Mouse (Mus musculus) thymus, adult 18-20 months (tissue): ENCODE measurements around the gene Tango2.

Source experiments
- DNase-seq, 2 experiments: peaks; one replicate each; pipeline ENCODE4 v3.0.0; 2022; ENCODE audit warnings: mixed read lengths in 2 of 2

The Tango2 gene

DNA sequence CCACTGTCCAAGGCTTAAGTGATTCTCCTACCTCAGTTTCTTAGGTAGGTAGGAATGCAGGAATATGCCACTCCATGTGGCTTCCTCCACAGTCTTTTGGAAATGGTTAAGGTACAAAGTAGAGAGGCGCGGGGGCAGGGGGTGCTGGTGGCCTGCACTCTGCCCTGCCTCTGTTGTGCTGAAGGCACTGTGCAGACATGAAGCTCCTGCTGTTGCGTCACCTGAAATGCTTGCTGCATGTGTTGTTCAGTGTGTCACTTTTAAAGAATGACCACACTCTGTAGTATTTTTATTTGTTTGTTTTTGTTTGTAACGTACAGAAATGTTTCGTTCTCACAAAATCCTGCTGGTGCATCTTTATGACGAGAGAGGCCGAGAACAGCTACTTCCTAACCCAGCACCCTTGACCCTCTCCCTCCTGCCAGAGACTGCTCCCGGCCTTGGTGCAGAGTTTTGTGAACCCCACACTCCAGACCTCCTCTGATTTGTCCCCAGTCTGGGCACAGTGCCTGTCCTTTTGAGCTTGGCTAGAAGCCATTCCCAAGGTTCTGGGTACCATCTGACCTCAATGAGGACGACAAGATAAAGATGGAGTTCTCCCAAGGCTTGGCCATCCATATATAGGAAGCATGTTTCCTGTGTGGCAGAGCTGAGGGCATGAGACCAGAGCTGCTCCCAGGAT is 35.3 kb upstream of the Tango2 start:
- DNase-seq = no peak

DNA sequence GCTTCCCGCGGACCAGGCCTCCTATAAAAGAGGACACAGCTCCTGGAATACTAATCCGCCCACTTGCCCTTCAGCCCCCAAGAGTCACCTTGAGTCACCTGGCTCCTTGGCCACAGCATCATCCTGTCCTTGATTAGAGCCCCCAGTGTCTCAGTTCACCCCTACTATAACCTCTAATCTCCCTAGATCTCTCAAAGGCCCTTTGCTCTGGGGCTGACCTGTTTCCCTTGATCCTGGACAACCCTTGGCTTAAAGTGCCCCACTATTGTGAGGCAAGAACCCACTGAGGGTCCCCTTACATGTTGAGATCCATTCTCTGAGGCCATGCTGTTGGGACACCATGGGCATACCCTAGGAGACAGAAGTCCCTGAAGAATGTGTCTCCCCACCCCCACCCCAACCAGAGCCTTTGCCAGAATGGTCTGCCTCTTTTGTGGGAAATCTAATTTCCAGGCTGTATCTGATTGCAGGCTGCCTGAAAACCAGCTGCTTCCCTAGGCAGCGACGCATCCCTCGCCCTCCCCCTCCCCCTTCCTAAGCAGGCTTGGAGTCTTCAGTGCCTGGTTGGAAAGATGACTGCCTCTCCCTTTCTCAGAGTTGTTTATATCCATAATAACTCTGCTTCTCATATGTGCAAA is 33.8 kb upstream of the Tango2 start:
- DNase-seq = no peak

DNA sequence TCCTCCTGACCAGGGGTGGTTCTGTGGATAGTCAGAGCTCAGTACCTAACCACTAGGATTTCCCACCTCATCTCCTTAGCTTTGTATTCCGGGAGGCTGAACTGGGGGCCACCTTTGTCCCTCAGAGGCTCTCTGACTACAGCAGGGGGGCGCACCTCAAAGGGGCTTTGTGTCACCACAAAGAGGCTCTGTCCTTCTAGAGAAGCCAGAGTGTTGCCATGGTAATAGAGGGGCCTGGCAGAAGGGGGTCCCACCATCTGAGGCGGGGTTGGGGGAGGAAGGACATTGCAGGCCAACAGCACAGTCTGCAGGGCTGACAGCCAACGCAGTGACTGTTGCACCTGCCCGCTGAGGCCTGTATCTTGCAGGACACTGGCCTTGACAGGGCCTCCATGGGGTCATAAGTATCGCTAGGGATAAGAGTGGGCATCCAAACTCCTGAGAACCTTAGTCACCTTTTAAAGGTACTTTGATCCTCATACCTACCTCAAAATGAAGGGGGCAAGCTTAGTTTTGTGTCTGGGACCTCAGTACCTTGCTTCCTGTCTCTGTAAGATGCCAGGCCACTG is 32.7 kb upstream of the Tango2 start:
- no peak for DNase-seq

DNA sequence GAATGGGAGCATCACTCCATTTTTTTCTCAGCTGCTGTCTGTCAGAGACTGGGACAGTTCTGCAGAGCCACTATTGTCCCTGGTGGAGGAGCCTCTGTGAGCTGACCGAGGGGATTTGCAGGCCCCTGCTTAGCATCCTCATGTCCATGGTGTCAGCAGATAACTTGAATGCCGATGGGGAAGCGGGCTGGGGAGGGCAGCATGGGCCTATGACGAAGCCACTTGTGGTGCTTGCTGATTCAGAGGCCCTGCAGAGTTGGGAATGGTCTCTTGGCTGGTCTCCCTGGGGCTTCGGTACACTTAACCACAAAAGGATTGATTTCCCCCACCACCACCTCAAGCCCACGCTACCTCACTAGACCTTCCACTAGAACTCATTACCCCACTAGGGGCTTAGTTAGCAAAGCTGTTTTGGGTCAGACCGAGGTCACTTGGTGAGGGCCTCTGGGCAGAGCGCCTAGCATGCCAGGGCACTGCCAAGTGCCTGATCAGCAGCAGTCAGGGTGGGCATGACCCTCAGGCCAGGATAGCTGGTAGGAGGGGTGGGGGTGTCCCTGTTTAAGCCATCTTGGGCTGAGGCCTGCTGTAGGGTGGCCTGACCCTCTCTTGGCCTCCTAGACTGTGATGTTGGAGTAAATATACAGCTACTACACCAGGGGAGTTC is 31.6 kb upstream of the Tango2 start:
- no peak for DNase-seq

DNA sequence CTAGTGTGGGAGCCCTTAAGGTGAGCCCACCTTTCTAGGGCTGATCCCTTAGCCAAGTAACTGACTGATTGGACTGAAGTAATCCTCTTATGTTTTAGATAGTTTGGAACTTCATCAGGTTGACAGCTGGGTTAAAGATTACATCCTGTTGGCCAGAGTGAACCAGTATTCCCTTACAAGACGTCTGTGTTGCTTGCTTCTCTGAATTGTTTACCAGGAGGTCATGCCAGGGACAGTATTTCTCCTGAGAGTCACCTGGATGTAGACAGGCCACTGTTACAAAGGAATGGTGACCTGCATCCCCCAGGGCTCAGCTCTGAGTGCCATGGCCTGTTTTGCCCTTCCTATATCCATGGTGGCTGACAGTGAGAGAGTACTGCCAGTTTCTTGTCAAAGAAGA is 30.6 kb upstream of the Tango2 start:
- DNase-seq = no peak

DNA sequence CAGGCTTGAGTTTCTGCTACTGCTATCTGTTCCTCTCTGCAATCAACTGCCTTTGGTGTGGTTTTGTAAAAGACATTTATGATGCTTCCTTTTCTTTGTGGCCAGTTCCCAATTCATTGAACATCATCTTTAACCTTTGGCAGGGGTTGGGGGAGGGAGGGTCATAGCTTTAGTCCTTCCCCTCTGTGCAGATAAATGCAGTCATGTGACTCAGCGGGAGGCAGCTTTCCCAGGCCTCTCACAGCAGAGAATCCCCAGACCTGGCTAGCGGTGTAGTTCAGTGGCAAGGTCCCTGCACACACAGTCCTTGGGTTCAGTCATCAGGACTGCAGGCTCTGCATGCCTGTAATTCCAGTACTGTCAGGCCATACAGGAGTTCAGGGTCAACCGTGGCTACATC is 29.3 kb upstream of the Tango2 start:
- DNase-seq = no peak

DNA sequence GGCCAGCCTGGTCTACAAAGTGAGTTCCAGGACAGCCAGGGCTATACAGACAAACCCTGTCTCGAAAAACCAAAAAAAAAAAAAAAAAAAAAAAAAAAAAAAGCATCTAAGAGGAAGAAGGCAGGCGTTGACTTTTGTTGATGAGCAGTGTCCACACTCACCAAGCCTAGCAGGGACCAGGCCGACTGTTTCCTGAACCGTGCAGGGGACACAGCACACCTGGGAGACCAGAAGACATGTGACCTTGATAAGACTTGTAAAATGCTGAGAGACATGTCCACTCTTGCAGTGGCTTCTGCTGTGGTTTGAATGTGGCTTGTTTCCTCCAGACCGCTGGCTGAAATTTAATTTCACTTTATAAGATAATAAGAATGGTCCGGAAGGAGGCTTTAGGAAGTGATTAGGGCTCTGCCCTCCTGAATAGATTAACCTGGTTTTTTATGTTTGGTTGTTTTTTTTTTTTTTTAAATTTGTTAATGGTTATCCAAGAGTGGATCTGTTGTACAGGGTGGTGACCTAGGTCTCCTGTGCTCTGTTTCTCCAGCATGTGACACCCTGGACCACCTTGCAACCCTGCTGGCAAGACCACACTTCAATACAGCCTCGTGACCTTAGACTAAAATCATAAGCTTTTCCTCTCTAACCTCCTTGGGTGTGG is 28.5 kb upstream of the Tango2 start:
- DNase-seq = no peak

DNA sequence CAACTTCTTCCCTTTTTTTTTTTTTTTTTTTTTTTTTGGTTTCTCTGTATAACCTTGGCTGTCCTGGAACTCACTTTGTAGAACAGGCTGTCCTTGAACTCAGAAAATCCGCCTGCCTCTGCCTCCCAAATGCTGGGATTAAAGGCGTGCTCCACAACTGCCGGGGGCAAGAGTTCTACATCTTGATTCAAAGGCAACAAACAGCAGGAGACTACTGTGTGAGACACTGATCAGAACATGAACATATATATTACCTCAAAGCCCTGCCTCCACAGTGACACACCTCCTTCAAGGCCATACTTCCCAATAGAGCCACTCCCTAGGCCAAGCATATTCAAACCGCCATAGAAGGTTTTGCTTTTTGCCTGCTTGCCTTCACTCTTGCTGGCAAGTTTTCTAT is 25.7 kb upstream of the Tango2 start:
- DNase-seq = no peak

DNA sequence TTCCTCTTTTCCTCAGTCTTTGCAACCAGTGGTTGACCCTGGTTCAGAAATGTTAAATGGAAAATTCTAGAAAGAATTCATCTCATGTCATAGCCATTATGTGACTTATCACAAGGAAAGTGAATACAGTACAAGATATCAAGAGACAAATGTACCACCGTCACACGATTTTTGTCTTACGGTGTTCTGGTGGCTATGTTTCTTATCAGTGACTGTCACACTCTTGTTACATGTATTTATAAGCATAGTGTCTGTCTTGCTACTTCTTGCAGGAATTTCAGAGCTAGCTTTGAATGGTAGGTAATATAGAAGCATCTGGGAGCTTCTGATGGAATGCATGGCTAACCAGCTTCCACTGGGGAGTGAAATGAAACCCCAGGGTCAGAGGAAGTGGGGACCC is 22.3 kb upstream of the Tango2 start:
- no peak for DNase-seq

DNA sequence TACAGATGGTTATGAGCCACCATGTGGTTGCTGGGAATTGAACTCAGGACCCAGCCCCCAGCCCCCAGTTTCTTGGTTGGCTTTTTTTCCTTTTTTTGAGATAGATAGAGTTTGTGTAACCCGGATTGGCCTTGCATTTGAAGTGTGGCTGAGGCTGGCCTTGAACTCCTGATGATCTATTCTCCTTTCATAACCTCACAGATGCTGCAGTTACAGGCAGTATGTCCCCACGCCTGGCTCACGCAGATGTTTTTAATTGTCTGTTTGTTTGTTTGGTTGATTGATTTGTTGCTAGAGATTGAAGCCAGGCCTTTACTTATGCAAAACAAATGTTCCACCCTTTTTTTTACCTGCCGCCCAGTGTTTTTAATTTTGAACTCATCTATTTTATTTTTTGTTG is 18.9 kb upstream of the Tango2 start:
- no peak for DNase-seq

DNA sequence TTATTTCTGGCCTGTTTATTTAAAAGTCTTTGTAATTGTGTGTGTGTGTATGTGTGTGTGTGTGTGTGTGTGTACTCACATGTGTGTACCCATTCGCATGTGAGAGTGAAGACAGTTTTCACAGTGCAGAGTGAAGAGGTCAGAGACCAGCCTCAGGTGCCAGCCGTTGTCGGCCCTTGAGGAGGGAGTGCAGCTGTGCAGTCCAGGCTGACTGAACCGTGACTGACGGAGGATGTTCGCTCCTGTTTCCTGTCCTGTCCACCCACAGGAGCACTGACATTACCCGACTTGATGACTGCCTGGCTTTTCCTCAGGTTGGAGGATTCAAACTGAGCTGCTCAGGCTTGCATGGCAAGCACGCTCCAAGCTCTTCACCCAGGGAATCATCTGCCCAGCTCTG is 15.0 kb upstream of the Tango2 start:
- no peak for DNase-seq

DNA sequence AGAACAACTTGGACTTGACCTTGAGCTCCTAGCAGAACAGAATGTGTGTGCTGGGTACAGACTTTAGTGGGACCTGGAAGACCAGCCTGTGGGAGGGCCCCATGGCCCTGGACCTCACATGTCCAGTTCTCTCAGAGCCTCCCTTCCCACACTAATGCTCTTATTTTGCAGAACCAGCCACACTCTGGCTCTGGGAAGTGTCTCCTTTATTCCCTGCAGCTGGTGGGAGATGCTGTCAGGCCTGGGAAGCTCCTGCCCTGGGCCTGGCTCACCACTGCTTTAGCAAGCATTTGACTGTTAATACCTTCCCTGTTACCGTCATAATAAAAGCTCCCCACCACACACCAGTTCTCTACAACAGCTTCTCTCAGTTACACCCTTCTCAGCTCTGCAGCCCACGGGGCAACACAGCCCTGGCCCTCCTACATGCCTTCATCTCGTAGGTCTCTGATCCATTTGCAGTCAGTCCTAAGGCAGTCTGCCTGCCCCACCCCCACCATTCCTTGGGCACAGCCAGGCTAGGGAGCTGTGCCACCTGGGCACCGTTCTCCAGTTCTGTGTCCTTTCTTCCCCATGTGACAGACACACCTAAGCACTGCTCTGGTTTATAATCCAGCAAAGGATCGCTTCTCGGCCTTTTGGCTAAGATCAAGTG is 12.4 kb upstream of the Tango2 start:
- no peak for DNase-seq

DNA sequence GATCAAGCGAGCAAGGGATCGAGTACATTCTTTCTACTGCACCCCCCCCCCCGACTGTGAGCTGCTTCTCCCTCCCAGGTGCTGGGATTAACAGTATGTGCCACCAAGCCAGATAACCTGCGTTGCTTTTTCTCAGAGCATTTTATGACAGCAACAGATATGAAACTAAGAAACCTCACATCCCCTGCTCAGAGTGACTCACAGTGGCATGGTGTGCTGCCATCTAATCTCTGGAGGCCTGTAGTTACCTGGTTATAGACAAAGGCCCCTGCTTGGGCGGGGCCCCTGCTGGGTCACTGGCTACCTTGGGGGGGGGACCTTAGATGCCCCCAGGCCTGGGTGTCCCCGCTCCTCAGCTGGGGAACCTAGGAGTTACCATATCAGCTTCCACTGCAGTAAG is 10.1 kb upstream of the Tango2 start:
- DNase-seq = no peak

DNA sequence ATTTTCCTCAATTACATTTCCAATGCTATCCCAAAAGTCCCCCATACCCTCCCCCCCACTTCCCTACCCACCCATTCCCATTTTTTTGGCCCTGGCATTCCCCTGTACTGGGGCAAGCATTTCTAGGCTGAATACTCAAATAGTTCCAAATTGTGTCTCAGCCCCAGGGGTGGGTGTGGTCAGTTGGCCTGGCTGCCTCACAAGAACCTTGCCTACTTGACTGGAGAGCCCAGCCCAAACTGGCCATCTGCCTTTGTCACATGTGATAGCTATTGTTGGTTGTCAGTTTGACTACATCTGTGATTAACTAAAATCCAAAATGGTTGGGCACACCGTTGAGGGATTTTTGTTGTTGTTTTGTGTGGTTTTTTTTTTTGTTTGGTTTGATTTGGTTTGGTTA is 9.1 kb upstream of the Tango2 start:
- DNase-seq = no peak

DNA sequence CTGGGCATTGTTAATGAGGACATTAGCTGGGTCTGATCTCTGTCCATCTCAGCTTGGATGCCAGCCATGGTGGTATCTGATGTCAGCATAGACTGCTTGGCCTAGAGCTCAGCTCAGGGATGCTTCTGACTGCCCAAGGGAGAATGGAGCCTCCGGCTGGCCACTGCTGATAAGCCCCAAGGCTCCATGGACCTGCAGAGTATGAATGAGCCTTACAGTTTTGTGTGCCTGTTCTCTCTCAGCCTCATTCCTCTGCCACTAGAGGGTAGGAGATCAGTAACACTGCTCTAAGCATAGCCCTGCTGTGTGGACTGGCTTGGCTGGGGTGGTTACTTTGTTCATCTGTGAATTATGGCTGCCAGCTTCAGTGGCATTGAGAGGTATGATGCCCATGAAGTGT is 5.2 kb upstream of the Tango2 start:
- DNase-seq = no peak

DNA sequence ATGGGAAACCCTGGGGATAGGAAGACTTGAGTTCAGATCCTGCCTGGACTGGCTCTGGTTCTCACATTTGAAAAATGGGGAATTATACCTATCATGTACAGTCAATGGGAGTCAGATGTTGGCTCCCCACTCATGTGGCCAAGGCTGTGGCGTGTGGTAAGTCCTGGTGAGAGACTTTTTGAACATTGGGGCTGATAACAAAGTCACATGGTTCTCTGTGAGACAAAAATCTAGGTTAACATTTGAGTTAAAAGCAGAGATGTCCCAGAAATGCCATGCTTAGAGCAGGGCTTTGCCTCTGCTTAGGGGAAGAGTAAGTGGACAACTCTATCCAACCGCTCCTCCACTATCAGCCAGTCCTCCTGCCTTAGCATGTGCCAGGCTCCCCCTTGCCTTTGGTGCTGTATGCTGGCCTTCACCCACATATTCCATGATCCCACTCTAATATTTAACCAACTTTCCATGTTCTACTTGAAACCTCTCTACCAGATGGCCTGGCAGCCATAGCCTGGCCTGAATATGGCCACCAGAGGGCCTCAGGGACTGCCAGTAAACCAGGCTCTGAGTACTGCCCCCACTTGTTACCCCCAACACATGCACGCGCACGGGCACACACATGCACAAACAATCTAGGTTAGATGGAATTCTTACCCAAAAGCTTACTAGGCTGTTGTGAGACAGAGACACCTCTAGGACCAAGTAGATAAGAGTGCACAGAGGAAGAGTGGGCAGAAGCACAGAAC is 3.6 kb upstream of the Tango2 start:
- no peak for DNase-seq

DNA sequence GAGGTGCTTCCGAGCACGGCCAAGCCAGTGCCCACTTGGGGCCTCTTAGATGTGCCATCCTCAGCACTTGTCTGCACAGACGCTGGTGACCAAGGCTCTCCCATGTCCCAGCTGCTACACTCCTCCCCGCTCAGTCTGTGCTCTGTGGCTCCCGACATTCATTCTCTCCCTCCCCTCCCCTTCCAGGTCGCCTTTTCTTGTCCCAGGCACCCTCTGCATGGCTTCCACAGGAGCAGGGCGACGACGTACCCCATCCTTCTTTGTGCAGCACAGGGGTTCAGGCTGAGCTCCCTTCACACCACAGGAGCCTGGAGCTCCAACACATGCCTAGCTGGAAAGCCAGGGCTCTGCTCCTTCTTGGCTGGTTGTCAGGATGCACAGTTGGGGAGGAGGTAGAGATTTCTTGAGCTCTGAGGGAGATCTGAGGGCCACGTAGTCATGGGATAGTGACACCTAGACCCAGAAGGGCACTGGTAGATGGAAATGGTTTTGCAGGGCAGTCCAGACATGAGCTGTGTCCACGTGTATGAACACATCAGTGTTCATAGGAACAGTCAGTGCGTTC is 1.9 kb upstream of the Tango2 start:
- DNase-seq = no peak

DNA sequence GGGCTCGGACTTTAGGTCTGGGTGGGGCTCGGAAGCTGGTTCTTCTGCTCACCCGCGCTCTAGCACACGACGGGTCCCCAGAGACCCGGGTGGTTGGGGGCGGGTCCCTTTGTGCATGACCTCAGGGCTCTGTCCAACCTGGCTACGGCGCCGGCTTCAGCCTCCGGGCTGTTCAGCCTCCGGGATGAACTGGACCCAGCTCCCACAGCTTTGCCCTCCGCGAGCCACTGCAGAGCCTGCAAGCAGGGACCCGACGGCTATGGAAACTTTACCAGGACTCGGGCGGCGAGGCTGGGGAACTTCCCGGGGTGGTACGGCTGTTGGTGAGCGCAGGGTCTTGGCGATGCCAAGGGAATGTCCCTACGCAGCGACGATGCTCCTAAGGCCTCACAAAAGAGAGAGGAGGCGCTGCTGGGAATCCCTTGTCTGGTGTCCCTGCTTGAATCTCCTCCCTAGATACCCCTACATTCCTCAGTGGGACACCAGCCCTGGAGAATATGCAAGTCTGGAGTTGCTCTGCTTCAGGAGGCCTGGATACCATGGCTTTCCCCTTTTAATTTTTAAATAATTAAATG is 785 bp upstream of the Tango2 start:
- DNase-seq = no peak

DNA sequence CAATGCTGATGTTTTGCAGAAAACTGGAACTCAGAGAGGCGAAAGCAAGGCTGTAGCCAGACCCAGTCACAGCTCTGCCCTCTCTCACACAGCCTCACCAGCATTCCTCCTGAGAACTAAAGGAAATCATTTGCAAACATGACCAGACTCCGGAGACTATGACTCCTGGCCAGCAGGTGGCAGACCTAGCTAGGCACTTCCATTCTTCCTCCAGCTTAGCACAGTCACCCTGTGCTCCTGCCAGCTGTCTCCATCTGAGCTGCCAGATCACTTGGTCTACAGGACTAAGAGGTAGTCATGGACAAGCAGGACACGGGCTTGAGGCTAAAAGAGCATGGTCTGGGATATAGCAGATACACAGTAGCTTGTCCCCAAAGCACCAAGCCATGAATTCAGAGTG is 2.7 kb downstream of the Tango2 start:
- peak; percentile 70 to 72 for DNase-seq

DNA sequence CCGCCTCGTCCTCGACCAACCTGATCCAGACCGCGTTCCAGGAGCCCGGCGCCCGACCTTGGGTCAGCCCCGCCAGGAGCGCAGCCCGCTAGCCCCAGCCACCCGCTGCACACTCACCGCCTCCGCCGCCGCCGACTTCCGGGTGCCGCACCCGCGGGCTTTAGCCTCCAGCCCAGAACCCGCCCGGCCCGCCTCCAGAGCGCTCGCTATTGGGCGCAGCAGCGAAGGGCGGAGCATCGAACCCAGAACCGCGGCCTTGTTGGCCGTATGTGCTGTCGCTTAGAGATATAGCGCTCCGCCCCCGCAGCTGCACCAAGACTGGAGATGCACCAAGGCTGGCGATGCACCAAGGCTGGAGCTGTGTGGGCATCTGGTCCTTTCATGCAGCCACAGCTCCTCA is 4.1 kb downstream of the Tango2 start:
- peak; percentile 95 to 97 for DNase-seq
